Mouse (Mus musculus) forebrain, embryonic 15.5 days (tissue): ENCODE measurements around the gene Tinf2. TPM values are rescaled to one million over a fixed set of nuclear protein-coding genes. Genes with fewer than 3 reads are reported as not detected.

Experiments
- polyA plus RNA-seq: library from polyadenylated mRNA; unstranded; fragments of >200 nt; fragmentation: Nextera tagmentation; extraction: Ambion mirVana; gene quantifications from 2 replicates; pipeline ENCODE4 v1.2.1, GENCODE M21; 2015

Gene Tinf2
- polyA plus RNA-seq, 1 experiment from 2014 or later: 32.9 TPM

Other genes with a start within 250 kb of the Tinf2 start
- gene Dhrs4, start 203.1 kb downstream of the Tinf2 start, polyA plus RNA-seq: 49.6 and 60.0 TPM in 2 replicates
- 30.2 and 33.4 TPM in 2 replicates for gene Carmil3, start 191.2 kb downstream of the Tinf2 start, polyA plus RNA-seq
- gene Cpne6, start 171.4 kb downstream of the Tinf2 start, polyA plus RNA-seq: 9.1 and 10.3 TPM in 2 replicates
- 0.09 and 0.11 TPM in 2 replicates for gene Nrl, start 156.8 kb downstream of the Tinf2 start, polyA plus RNA-seq
- 18.2 and 25.1 TPM in 2 replicates for gene Pck2, start 141.6 kb downstream of the Tinf2 start, polyA plus RNA-seq
- 121 and 132 TPM in 2 replicates for gene Dcaf11, start 121.8 kb downstream of the Tinf2 start, polyA plus RNA-seq
- gene A730061H03Rik, start 121.4 kb downstream of the Tinf2 start, polyA plus RNA-seq: 0.49 and 0.60 TPM in 2 replicates
- not detected in 2 replicates for gene Fitm1, start 106.2 kb downstream of the Tinf2 start, polyA plus RNA-seq
- 187 and 189 TPM in 2 replicates for gene Psme1, start 103.7 kb downstream of the Tinf2 start, polyA plus RNA-seq
- 15.0 and 16.0 TPM in 2 replicates for gene Emc9, start 96.5 kb downstream of the Tinf2 start, polyA plus RNA-seq
- 187 and 211 TPM in 2 replicates for gene Psme2, start 90.7 kb downstream of the Tinf2 start, polyA plus RNA-seq
- gene Rnf31, start 90.1 kb downstream of the Tinf2 start, polyA plus RNA-seq: 17.7 TPM in 2 replicates
- 7.2 and 8.1 TPM in 2 replicates for gene Irf9, start 78.2 kb downstream of the Tinf2 start, polyA plus RNA-seq
- 11.3 and 11.5 TPM in 2 replicates for gene Rec8, start 63.8 kb downstream of the Tinf2 start, polyA plus RNA-seq
- gene Ipo4, start 45.9 kb downstream of the Tinf2 start, polyA plus RNA-seq: 82.0 and 82.1 TPM in 2 replicates
- 1.4 and 2.0 TPM in 2 replicates for gene Gm49378, start 43.9 kb downstream of the Tinf2 start, polyA plus RNA-seq
- gene Tm9sf1, start 38.0 kb downstream of the Tinf2 start, polyA plus RNA-seq: 61.7 and 67.2 TPM in 2 replicates
- gene Tssk4, start 31.6 kb downstream of the Tinf2 start, polyA plus RNA-seq: 0.38 and 0.53 TPM in 2 replicates
- 66.0 and 68.5 TPM in 2 replicates for gene Mdp1, start 21.3 kb downstream of the Tinf2 start, polyA plus RNA-seq
- gene Gmpr2, start 9.9 kb downstream of the Tinf2 start, polyA plus RNA-seq: 56.7 and 62.2 TPM in 2 replicates
- gene Nedd8, start 9.7 kb downstream of the Tinf2 start, polyA plus RNA-seq: 563 and 611 TPM in 2 replicates
- 0.09 and 0.20 TPM in 2 replicates for gene Tgm1, start 32.1 kb upstream of the Tinf2 start, polyA plus RNA-seq
- 49.9 and 51.4 TPM in 2 replicates for gene Rabggta, start 40.4 kb upstream of the Tinf2 start, polyA plus RNA-seq
- gene Dhrs1, start 63.9 kb upstream of the Tinf2 start, polyA plus RNA-seq: 77.1 and 82.7 TPM in 2 replicates
- 39.7 and 41.4 TPM in 2 replicates for gene Nop9, start 63.9 kb upstream of the Tinf2 start, polyA plus RNA-seq
- 0.15 and 0.29 TPM in 2 replicates for gene Cideb, start 76.6 kb upstream of the Tinf2 start, polyA plus RNA-seq
- 0.10 and 0.24 TPM in 2 replicates for gene Ltb4r2, start 79.6 kb upstream of the Tinf2 start, polyA plus RNA-seq
- 0.26 TPM in 1 of 2 replicates, not detected in the other for gene Ltb4r1, start 84.1 kb upstream of the Tinf2 start, polyA plus RNA-seq
- gene Adcy4, start 102.3 kb upstream of the Tinf2 start, polyA plus RNA-seq: 2.9 and 4.0 TPM in 2 replicates
- gene Ripk3, start 107.0 kb upstream of the Tinf2 start, polyA plus RNA-seq: 1.1 and 2.3 TPM in 2 replicates
- gene Nfatc4, start 141.3 kb upstream of the Tinf2 start, polyA plus RNA-seq: 10.9 and 13.6 TPM in 2 replicates
- gene Nynrin, start 172.2 kb upstream of the Tinf2 start, polyA plus RNA-seq: 10.5 and 10.7 TPM in 2 replicates
- 0.29 and 0.32 TPM in 2 replicates for gene Cbln3, start 202.6 kb upstream of the Tinf2 start, polyA plus RNA-seq
- gene Khnyn, start 203.1 kb upstream of the Tinf2 start, polyA plus RNA-seq: 10.1 and 10.4 TPM in 2 replicates
- 106 and 112 TPM in 2 replicates for gene Sdr39u1, start 218.5 kb upstream of the Tinf2 start, polyA plus RNA-seq